Mouse (Mus musculus): Measurements from ENCODE around the gene Ndrg4.

The Ndrg4 gene

DNA sequence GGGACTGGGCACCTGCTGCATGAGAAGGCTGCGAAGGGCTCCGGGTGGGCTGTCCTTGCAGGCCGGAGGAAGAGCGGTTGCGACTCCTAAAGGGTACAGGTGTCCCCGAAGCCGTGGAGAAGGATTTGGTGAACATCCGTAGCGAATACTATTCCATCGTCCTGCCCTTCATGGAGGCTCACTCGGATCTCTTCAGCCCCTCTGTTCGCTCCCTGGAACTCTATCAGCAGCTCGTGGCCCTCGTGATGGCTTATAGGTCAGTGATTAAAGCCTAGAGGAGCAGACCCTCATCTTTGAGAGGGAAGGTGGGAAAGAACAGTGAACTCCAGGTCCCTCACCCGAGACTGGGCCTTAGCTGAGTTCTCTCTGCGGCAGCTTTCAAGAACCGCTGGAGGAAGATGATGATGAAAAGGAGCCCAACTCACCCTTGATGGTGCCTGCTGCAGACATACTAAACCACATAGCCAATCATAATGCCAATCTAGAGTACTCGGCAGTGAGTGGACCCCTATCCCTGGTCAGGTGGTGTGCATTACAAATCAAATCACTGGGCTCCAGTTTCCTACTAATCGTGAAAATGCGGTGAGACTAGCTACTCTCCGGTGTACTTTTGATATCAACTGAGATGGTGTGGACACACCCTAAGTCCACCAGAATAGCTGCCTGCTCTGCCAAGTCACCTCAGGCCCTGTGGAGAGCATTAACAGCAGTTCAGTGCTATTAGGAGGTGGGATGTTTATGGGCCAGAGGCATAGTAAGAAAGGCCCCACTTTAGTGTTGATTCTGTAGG lies 40.0 kb downstream of the Ndrg4 start:
- DNase-seq (ENCODE audit: low read depth, low spot score) = no peak

GRCm38 (mm10) chr8:95727625-95728024 lies 50.8 kb downstream of the Ndrg4 start:
- no peak for DNase-seq (ENCODE audit: low read depth, low spot score)

DNA sequence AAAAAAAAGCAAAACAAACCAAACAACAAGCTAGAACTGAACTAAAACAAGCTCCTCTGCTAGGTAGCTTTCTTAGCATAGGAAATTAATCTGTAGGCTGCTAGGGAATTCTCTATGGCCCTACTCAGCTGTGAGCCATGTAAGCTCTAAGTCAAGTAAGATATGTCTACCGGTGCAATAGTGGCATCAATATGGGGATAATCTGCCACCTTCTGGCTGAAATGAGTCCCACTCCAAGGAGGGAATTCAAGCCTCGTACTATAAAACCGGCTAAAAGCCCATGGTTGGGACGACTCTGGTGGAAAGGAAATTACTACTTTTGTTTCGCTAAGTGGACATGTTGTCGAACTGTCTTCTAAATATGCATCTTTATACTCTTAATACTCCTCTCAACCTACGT lies 61.8 kb downstream of the Ndrg4 start:
- no peak for DNase-seq (ENCODE audit: low read depth, low spot score)

GRCm38 (mm10) chr8:95741732-95742131 lies 65.0 kb downstream of the Ndrg4 start:
- DNase-seq (ENCODE audit: low read depth, low spot score) = no peak

GRCm38 (mm10) chr8:95748028-95748427 lies 71.2 kb downstream of the Ndrg4 start:
- DNase-seq (ENCODE audit: low read depth, low spot score) = no peak

DNA sequence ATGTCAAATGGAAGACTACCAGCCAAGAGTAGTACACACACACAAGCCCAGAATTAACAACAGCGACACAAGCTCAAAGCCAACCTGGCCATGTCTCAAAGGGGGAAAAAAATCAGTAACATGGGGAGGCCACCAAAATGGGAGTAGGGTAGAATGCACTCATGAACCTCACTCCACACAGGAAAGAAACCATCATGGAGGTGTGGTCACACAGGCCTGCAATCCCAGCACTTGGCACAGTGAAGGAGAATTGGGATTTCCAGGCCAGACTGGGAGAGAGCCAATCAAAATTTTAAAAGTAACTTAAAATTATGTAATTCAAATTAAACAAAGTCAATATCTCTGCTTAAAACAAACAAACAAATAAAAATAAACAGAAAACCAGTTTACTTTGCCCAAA lies 75.1 kb downstream of the Ndrg4 start:
- DNase-seq (ENCODE audit: low read depth, low spot score) = no peak

DNA sequence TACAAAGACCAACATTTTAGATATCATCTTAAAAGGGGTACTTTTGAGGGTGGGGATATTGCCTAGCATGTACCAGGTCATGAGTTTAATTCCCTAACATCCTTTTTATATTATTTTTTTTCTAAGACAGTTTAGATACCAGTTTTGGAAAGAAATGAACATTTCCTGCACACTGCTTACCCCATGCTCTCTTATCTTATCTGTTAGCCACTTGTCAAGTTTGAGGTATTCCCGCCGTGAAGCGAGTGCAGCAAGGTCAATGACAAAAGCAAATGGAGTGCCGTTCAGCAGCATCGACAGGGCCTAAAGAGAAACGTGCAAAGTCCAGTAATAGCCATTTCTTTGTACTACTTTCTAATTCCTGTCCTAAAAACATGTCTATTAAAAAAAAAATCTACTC lies 83.5 kb downstream of the Ndrg4 start:
- DNase-seq (ENCODE audit: low read depth, low spot score) = no peak

DNA sequence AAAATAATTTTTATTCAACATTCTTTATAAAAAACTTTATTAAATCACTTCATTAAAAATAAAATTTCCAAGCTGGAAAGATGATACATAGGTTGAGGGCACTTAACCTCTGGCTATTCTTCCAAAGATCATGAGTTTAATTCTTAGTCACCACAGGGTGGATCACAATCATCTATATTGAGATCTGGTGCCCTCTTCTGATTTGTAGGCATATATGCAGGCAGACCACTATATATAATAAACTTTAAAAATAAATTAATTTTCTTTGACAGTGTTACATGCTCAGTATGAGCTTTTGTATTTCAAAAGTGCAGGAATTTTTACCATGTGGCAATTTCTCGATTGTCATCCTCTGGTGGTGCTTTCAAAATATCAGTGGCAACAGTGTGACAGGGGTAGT lies 87.4 kb downstream of the Ndrg4 start:
- no peak for DNase-seq (ENCODE audit: low read depth, low spot score)
